Mouse (Mus musculus) kidney, postnatal 25 days (tissue): ENCODE results near the gene Synpo2l.
"Not testable (repeated sequence)": the region's sequence is repeated elsewhere in the genome, so short reads cannot be mapped to it uniquely, and the experiment has no call there.

Experiments
- DNase-seq, 2 experiments: peaks; one replicate each; pipeline ENCODE4 v3.0.0; 2021; ENCODE audit warnings: mixed read lengths in 2 of 2

Synpo2l gene

GRCm38 (mm10) chr14:20639918-20640619 lies 28.1 kb downstream of the Synpo2l start:
- DNase-seq: no peak

GRCm38 (mm10) chr14:20638702-20639101 lies 29.5 kb downstream of the Synpo2l start:
- DNase-seq: no peak

GRCm38 (mm10) chr14:20637818-20638574 lies 30.2 kb downstream of the Synpo2l start:
- no peak for DNase-seq

GRCm38 (mm10) chr14:20636968-20637367 lies 31.2 kb downstream of the Synpo2l start:
- not testable (repeated sequence) for DNase-seq

GRCm38 (mm10) chr14:20635546-20635945 lies 32.6 kb downstream of the Synpo2l start:
- DNase-seq: no peak

- DNase-seq: no peak
Observed at GRCm38 (mm10) chr14:20631253-20631652, 36.9 kb downstream of the Synpo2l start.

- DNase-seq: no peak
Observed at GRCm38 (mm10) chr14:20626971-20627370, 41.2 kb downstream of the Synpo2l start.

GRCm38 (mm10) chr14:20626447-20626846 lies 41.7 kb downstream of the Synpo2l start:
- DNase-seq: no peak

- no peak for DNase-seq
Observed at GRCm38 (mm10) chr14:20622907-20623306, 45.2 kb downstream of the Synpo2l start.

- DNase-seq: no peak
Observed at GRCm38 (mm10) chr14:20622412-20622811, 45.7 kb downstream of the Synpo2l start.

GRCm38 (mm10) chr14:20621903-20622302 lies 46.3 kb downstream of the Synpo2l start:
- no peak for DNase-seq

- no peak for DNase-seq
Observed at GRCm38 (mm10) chr14:20619131-20619530, 49.0 kb downstream of the Synpo2l start.

GRCm38 (mm10) chr14:20618211-20618610 lies 49.9 kb downstream of the Synpo2l start:
- peak; percentile 35 to 81 for DNase-seq

- peak; percentile 25 to 58 for DNase-seq
Observed at GRCm38 (mm10) chr14:20616421-20616820, 51.7 kb downstream of the Synpo2l start.

GRCm38 (mm10) chr14:20615075-20615474 lies 53.1 kb downstream of the Synpo2l start:
- no peak for DNase-seq

- DNase-seq: no peak
Observed at GRCm38 (mm10) chr14:20612820-20613219, 55.3 kb downstream of the Synpo2l start.

GRCm38 (mm10) chr14:20610146-20610545 lies 58.0 kb downstream of the Synpo2l start:
- peak; percentile 62 to 81 for DNase-seq

GRCm38 (mm10) chr14:20609519-20609918 lies 58.6 kb downstream of the Synpo2l start:
- DNase-seq: no peak
